Mouse (Mus musculus) left cerebral cortex, adult 2 months (tissue): ENCODE results near the gene Cldn7. TPM values are rescaled to one million over a fixed set of nuclear protein-coding genes. Genes with fewer than 3 reads are reported as not detected.
A peak's percentile ranks its signal among the peaks of the same experiment; 100 is the strongest.

Experiments used
- DNase-seq, 2 experiments: peaks; one replicate each; pipeline ENCODE4 v3.0.0; 2021 to 2022; ENCODE audit warnings: low spot score in 2 of 2, mixed read lengths in 1 of 2; ENCODE audit errors: extremely low spot score in 1 of 2
- H3K27ac ChIP-seq: fragments of 200-600 bp; 2 replicates; pipeline ENCODE4 v1.8.1; 2022
- H3K4me3 ChIP-seq: fragments of 200-600 bp; 2 replicates; pipeline ENCODE4 v1.8.1; 2022
- CTCF ChIP-seq: fragments of 200-600 bp; IDR thresholded peaks from 2 replicates; pipeline ENCODE4 v1.8.1; 2022; ENCODE audit warnings: antibody characterized with exemption, mild to moderate bottlenecking, moderate library complexity
- intact Hi-C: fragments of 180-260 bp; cut with DNase I; formaldehyde crosslinking; loops from one replicate; pipeline ENCODE4 v1.15.1; 2025
- total RNA-seq, 2 experiments: library from RNA; stranded (reverse); gene quantifications; 2 replicates each; pipeline ENCODE4 v1.2.3; 2021

The Cldn7 gene
- total RNA-seq, 2 experiments from 2014 or later = not detected

DNA sequence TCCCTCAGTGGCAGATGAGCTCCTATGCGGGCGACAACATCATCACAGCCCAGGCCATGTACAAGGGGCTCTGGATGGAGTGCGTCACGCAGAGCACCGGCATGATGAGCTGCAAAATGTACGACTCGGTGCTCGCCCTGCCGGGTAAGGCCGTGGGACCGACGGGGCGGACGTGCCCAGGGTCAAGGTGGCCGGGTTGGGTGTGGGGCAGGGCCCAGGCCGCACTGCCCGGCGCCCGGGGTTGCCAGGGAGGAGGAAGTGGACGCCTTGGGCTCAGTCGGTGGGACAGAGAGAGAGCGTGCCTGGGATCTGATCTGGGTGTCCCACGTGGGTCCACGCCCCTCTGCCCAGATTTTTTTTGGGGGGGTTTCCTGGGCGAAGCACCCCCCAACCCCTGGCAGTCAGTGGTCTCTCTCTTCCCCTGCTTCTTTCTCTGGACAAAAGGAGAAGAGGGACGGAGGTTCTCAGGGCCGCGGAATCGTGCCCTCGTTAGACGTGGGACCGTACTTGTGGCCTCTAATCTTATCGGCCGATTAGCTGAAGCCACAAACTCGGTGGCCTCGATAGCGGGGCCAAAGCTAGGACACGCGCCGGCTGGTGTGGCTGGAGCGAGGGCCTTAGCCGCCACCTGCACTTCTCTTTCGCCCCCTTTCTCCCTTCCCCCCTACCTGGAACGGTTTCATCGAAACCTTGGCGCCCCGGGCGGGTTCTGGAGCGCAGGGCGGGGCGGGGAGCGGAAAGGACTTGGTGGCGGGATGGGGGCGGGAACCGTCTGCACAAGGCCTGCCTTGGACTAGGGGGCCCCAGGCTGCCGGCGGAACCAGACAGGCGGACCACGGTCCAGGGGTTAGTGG is 1.7 kb downstream of the Cldn7 start:
- H3K27ac ChIP-seq = no peak overlapping the region
- DNase-seq = no peak
- TF ChIP-seq CTCF = no peak
- intact Hi-C loops = no loop called here
- H3K4me3 ChIP-seq = peak overlapping the region; percentile 16; the same call in 1 of the 2 replicates

GRCm38 (mm10) chr11:69966860-69967517 is 2.4 kb downstream of the Cldn7 start:
- Histone ChIP-seq H3K27ac (no peak overlapping the region), H3K4me3 (no peak overlapping the region)
- intact Hi-C loops = no loop called here
- DNase-seq = no peak
- TF ChIP-seq CTCF = no peak

GRCm38 (mm10) chr11:69968793-69969192 is 4.2 kb downstream of the Cldn7 start:
- Histone ChIP-seq H3K4me3 (no peak overlapping the region), H3K27ac (no peak overlapping the region)
- no peak for TF ChIP-seq CTCF
- DNase-seq = no peak
- intact Hi-C loops = no loop called here

DNA sequence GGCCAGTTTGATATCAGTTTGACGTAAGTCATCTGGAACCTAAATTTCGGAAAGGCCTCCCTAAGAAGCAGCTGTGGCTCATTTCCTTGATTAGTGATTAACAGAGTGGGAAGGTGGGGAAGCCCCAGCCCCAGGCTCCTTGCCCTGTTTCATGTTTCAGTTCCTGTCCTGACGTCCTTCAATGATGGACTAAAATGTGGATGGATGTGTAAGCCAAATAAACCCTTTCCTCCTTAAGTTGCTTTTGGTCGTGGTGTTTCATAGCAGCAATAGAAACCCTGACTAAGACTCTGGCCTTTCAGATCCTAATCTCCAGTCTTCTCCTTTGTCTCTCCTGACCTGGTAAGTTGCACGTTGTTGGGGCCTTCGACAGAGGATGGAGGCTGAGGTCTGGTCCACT is 5.6 kb downstream of the Cldn7 start:
- H3K4me3 ChIP-seq = no peak overlapping the region
- no peak for TF ChIP-seq CTCF
- no peak for DNase-seq
- intact Hi-C loops = no loop called here
- no peak overlapping the region for H3K27ac ChIP-seq

GRCm38 (mm10) chr11:69970775-69971174 is 6.2 kb downstream of the Cldn7 start:
- intact Hi-C loops = no loop called here
- Histone ChIP-seq H3K27ac (no peak overlapping the region), H3K4me3 (no peak overlapping the region)
- no peak for TF ChIP-seq CTCF
- DNase-seq = no peak

DNA sequence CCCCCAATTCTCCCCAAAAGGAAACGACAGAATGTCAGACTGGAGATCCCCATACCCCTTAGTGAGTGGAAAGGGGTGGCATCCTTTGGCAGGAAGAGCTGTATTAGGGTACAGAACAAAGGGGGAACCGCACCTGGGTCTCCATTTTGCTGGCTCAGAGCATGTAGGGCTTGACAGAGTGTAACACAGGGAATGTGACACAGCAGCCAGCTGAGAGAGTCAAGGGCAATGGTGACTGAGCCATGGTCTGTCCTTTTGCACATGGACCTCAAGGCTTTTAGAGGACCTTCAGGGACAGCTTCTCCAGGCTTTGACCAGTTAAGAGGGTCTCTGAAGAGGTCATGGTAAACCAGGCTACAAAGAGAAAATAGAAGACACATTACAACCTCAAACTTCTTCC is 10.3 kb downstream of the Cldn7 start:
- no peak for DNase-seq
- no peak overlapping the region for H3K27ac ChIP-seq
- no peak overlapping the region for H3K4me3 ChIP-seq
- no peak for TF ChIP-seq CTCF
- intact Hi-C loops = no loop called here

GRCm38 (mm10) chr11:69976271-69976670 is 11.7 kb downstream of the Cldn7 start:
- Histone ChIP-seq H3K27ac (no peak overlapping the region), H3K4me3 (no peak overlapping the region)
- DNase-seq = no peak
- no peak for TF ChIP-seq CTCF
- intact Hi-C loops = no loop called here

GRCm38 (mm10) chr11:69979827-69980195 is 15.2 kb downstream of the Cldn7 start:
- no peak for DNase-seq
- H3K4me3 ChIP-seq = peak overlapping the region; percentile 61
- intact Hi-C loops = loop anchor here (2.0 kb wide), 3 partner anchors 15 to 59 kb away; partner anchors contain the start of genes Eif5a, Phf23 and Ybx2
- TF ChIP-seq CTCF = no peak
- H3K27ac ChIP-seq = peak overlapping the region; percentile 95

GRCm38 (mm10) chr11:69980196-69981140 is 15.9 kb downstream of the Cldn7 start:
- no peak for TF ChIP-seq CTCF
- peak; percentile 98 to 99 for DNase-seq
- H3K27ac ChIP-seq = peak overlapping the region; percentile 95
- intact Hi-C loops = loop anchor here (1.0 to 2.0 kb wide), 4 partner anchors 14 to 221 kb away; partner anchors contain the start of genes Eif5a, Phf23 and Ybx2
- peak overlapping the region; percentile 61 for H3K4me3 ChIP-seq

- H3K27ac ChIP-seq = peak within 1 kb of the TSS; percentile 95
- no peak for TF ChIP-seq CTCF
- peak in 1 of 2 experiments; percentile 43 for DNase-seq
- H3K4me3 ChIP-seq = peak within 1 kb of the TSS; percentile 61
- intact Hi-C loops = loop anchor here (1.0 to 2.0 kb wide), 4 partner anchors 14 to 222 kb away; partner anchors contain the start of genes Eif5a, Phf23 and Ybx2
These were observed 16.7 kb downstream of the Cldn7 start, which contains the start of gene Ctdnep1 for GRCm38 (mm10) chr11:69981141-69981762. Gene Ctdnep1, plus strand, starts transcription at chr11:69981156.

- TF ChIP-seq CTCF = no peak
- intact Hi-C loops = no loop called here
- H3K4me3 ChIP-seq = peak within 1 kb of the TSS; percentile 61
- no peak for DNase-seq
- peak within 1 kb of the TSS; percentile 95 for H3K27ac ChIP-seq
These were observed 17.6 kb downstream of the Cldn7 start, which contains the start of gene Elp5 for GRCm38 (mm10) chr11:69982225-69982624. Gene Elp5, minus strand, starts transcription at chr11:69982517.
